Mouse (Mus musculus) liver, embryonic 14.5 days (tissue): ENCODE data around the gene Impg2. TPM values are rescaled to one million over a fixed set of nuclear protein-coding genes. Genes with fewer than 3 reads are reported as not detected.

Source experiments
- ATAC-seq: fragments of 200-750 bp; cut with Nextera tagmentation; 2 replicates; pipeline ENCODE4 v1.8.0; 2017; ENCODE audit warnings: moderate number of reproducible peaks, mild to moderate bottlenecking, moderate library complexity; ENCODE audit not compliant: insufficient read depth
- DNase-seq, 3 experiments: peaks; one replicate each; pipeline ENCODE4 v3.0.0-alpha.2; 2012 to 2013; ENCODE audit warnings: low read depth in 3 of 3, low spot score in 3 of 3
- H3K27ac ChIP-seq: fragments of 300-500 bp; sonication (generic); 2 replicates; pipeline ENCODE4 v1.5.1; 2014; ENCODE audit warnings: moderate library complexity, mild to moderate bottlenecking, control low read depth, inconsistent platforms
- H3K27me3 ChIP-seq: fragments of 300-500 bp; sonication (generic); 2 replicates; pipeline ENCODE4 v1.6.1; 2014; ENCODE audit warnings: mild to moderate bottlenecking, low read length, moderate library complexity; ENCODE audit not compliant: control insufficient read depth, insufficient read depth
- H3K36me3 ChIP-seq: fragments of 300-500 bp; sonication (generic); replicated peaks from 2 replicates; pipeline ENCODE4 v1.6.1; 2014; ENCODE audit warnings: low read depth; ENCODE audit not compliant: control insufficient read depth, insufficient read depth
- H3K4me1 ChIP-seq, 2 experiments: fragments of 200-500 bp in 1 of 2; fragments of 300-500 bp in 1 of 2; sonication (generic) in 1 of 2; replicated peaks; 2 replicates each; pipeline ENCODE4 v1.6.1; 2012 to 2014; ENCODE audit warnings: antibody characterized with exemption in 1 of 2, inconsistent platforms in 1 of 2, low read length in 1 of 2; ENCODE audit not compliant: control insufficient read depth in 2 of 2, insufficient read depth in 2 of 2
- H3K4me2 ChIP-seq: fragments of 300-500 bp; sonication (generic); 2 replicates; pipeline ENCODE4 v1.6.1; 2014; ENCODE audit warnings: low read depth, mild to moderate bottlenecking, control low read depth, moderate library complexity
- H3K4me3 ChIP-seq, 2 experiments: fragments of 200-500 bp in 1 of 2; fragments of 300-500 bp in 1 of 2; sonication (generic) in 1 of 2; 2 replicates each; pipeline ENCODE4 v1.5.1; 2012 to 2014; ENCODE audit warnings: low read depth in 2 of 2, low read length in 2 of 2, mild to moderate bottlenecking in 2 of 2, control low read depth in 1 of 2, inconsistent platforms in 1 of 2, moderate library complexity in 1 of 2; ENCODE audit not compliant: insufficient read depth in 1 of 2
- H3K9ac ChIP-seq: fragments of 300-500 bp; sonication (generic); replicated peaks from 2 replicates; pipeline ENCODE4 v1.6.1; 2014; ENCODE audit warnings: mild to moderate bottlenecking, control low read depth, moderate library complexity
- H3K9me3 ChIP-seq: fragments of 300-500 bp; sonication (generic); 2 replicates; pipeline ENCODE4 v1.6.1; 2016; ENCODE audit warnings: low read length, mixed read lengths; ENCODE audit not compliant: control insufficient read depth
- CTCF ChIP-seq: IDR thresholded peaks from 2 replicates; pipeline ENCODE4 v1.5.1; 2016; ENCODE audit warnings: antibody characterized with exemption, low read depth, control low read depth
- EP300 ChIP-seq: IDR thresholded peaks from 2 replicates; pipeline ENCODE4 v1.6.1; 2016; ENCODE audit warnings: antibody characterized with exemption, low read depth
- WGBS: fragments of 180-500 bp; shearing (Covaris S2); extraction: QIAGEN DNeasy Blood & Tissue Kit; methylation state at CpG from one replicate; pipeline ENCODE4 v1.1.7; 2014; ENCODE audit not compliant: insufficient replicate concordance; 5-methylcytosine and 5-hydroxymethylcytosine counted together
- polyA plus RNA-seq, 2 experiments: library from polyadenylated mRNA; depleted of rRNA in 1 of 2; stranded (reverse) in 1 of 2; unstranded in 1 of 2; fragments of >200 nt; fragmentation: Nextera tagmentation in 1 of 2; extraction: Ambion mirVana in 1 of 2; gene quantifications; 2 replicates each; pipeline versions ENCODE4 v1.2.1 to v1.2.3; 2012 to 2014

Gene Impg2
- polyA plus RNA-seq, 2 experiments = 0.19 to 0.28 TPM

DNA sequence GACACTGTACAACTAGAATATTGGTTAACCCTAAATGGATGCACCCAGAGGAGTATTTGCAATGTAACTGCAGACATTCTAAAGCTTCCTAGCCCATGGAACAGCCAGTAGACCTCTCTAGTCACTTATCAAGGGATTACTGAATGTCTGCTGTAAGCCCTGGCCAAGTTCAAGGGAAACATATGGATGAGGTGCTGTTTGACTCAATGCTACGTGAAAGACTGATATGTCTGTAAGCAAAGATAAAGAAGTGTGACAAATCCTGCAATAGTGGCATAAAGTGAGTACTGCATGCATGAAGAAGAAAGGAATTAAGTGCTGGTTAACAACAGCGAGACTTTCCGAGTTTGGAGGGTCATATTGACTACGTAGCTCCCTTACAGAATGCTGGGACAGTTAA is 100.1 kb downstream of the Impg2 start:
- Histone ChIP-seq H3K9me3 (no peaks in the 10 kb centered on the region), H3K36me3 (no peaks in the 10 kb centered on the region), H3K9ac (no peak overlapping the region), H3K27me3 (no peaks in the 10 kb centered on the region), H3K4me3 (no peak overlapping the region), H3K4me2 (no peak overlapping the region), H3K4me1 (no peaks in the 10 kb centered on the region), H3K27ac (no peak overlapping the region)
- DNase-seq (no peak), ATAC-seq (no peak)
- TF ChIP-seq CTCF (no peak), EP300 (no peak)
- 70% methylated on average over 4 of the region's 4 CpGs for WGBS

DNA sequence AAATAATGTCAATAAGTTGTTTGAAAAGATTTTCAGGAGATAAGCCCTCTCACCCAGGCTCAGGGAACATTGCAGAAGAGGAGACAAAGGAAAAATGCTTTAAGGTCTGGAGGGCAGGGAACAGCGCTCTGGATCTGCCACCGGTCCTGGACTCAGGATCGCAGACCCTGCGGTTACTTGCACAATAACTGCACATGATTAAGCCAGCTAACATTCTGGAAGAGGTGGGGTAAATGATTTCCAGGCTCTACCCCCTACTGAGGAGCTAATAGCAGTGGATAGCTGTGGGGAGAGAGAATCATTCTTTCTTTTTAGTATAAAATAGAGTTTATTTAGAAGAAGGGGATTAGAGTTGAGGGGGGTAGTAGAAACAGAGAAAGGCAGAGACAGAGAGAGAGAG is 103.5 kb downstream of the Impg2 start:
- Histone ChIP-seq H3K4me3 (no peak overlapping the region), H3K27me3 (no peaks in the 10 kb centered on the region), H3K9ac (no peak overlapping the region), H3K4me2 (no peak overlapping the region), H3K9me3 (no peaks in the 10 kb centered on the region), H3K36me3 (no peaks in the 10 kb centered on the region), H3K4me1 (no peaks in the 10 kb centered on the region), H3K27ac (no peak overlapping the region)
- 81% methylated on average over 4 of the region's 4 CpGs for WGBS
- ATAC-seq (no peak), DNase-seq (no peak)
- TF ChIP-seq CTCF (no peak), EP300 (no peak)

DNA sequence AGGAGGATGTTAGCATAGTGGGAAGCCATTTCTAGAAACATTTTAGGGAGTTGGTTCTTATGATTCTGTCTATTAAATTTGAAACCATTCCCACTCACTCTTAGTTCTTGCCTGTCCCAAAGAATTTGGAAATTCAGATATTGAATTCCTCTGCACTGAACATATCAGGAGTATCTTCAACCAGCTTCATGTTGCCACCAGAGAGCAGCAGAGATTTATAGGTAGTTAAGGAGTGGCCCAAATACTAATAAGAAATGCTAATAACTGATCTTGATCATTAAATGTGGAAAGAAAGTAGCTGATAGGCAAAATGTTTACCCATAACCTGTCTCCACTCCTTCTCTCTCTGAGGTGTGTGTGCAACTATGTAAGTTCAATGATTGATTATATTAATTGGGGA is 107.2 kb downstream of the Impg2 start:
- no peak overlapping the region for H3K27ac ChIP-seq
- no peaks in the 10 kb centered on the region for H3K9me3 ChIP-seq
- DNase-seq (no peak), ATAC-seq (no peak)
- H3K9ac ChIP-seq = no peak overlapping the region
- TF ChIP-seq CTCF = no peak
- no peak for TF ChIP-seq EP300
- no peaks in the 10 kb centered on the region for H3K4me1 ChIP-seq
- H3K4me2 ChIP-seq = no peak overlapping the region
- H3K27me3 ChIP-seq = no peaks in the 10 kb centered on the region
- no peaks in the 10 kb centered on the region for H3K36me3 ChIP-seq
- H3K4me3 ChIP-seq = no peak overlapping the region

Other genes starting within 250 kb of the Impg2 start
- 155 and 464 TPM in 2 replicates for gene Rpl24, start 238.0 kb upstream of the Impg2 start, polyA plus RNA-seq (2012; rRNA removed)
- gene Rpl24, start 238.0 kb upstream of the Impg2 start, polyA plus RNA-seq (2014; fragmentation: Nextera tagmentation; extraction: Ambion mirVana) = 477 and 499 TPM in 2 replicates
- 3.1 and 5.1 TPM in 2 replicates for gene Zbtb11, start 230.4 kb upstream of the Impg2 start, polyA plus RNA-seq (2012; rRNA removed)
- 8.4 and 9.5 TPM in 2 replicates for gene Zbtb11, start 230.4 kb upstream of the Impg2 start, polyA plus RNA-seq (2014; fragmentation: Nextera tagmentation; extraction: Ambion mirVana)
- 22.2 and 33.6 TPM in 2 replicates for gene Pcnp, start 174.6 kb upstream of the Impg2 start, polyA plus RNA-seq (2012; rRNA removed)
- gene Pcnp, start 174.6 kb upstream of the Impg2 start, polyA plus RNA-seq (2014; fragmentation: Nextera tagmentation; extraction: Ambion mirVana) = 102 and 107 TPM in 2 replicates
- 3.2 and 6.1 TPM in 2 replicates for gene Trmt10c, start 166.5 kb upstream of the Impg2 start, polyA plus RNA-seq (2012; rRNA removed)
- gene Trmt10c, start 166.5 kb upstream of the Impg2 start, polyA plus RNA-seq (2014; fragmentation: Nextera tagmentation; extraction: Ambion mirVana) = 16.1 and 17.7 TPM in 2 replicates
- 6.9 and 8.7 TPM in 2 replicates for gene Senp7, start 156.0 kb upstream of the Impg2 start, polyA plus RNA-seq (2012; rRNA removed)
- gene Senp7, start 156.0 kb upstream of the Impg2 start, polyA plus RNA-seq (2014; fragmentation: Nextera tagmentation; extraction: Ambion mirVana) = 15.5 and 16.9 TPM in 2 replicates